Mouse (Mus musculus) heart, postnatal 0 days (tissue): ENCODE measurements around the gene Tespa1. TPM values are rescaled to one million over a fixed set of nuclear protein-coding genes. Genes with fewer than 3 reads are reported as not detected.
"Not testable (repeated sequence)": the region's sequence is repeated elsewhere in the genome, so short reads cannot be mapped to it uniquely, and the experiment has no call there.

Experiments used
- ATAC-seq: fragments of 200-750 bp; cut with Nextera tagmentation; 2 replicates; pipeline ENCODE4 v1.8.0; 2017; ENCODE audit warnings: low read depth, moderate number of reproducible peaks, moderate library complexity; ENCODE audit not compliant: insufficient read depth
- DNase-seq: peaks from one replicate; pipeline ENCODE4 v3.0.0-alpha.2; 2016; ENCODE audit warnings: low spot score
- H3K27ac ChIP-seq: fragments of 300-500 bp; sonication (generic); 2 replicates; pipeline ENCODE4 v1.5.1; 2014; ENCODE audit warnings: low read depth, mild to moderate bottlenecking
- H3K27me3 ChIP-seq: fragments of 300-500 bp; sonication (generic); 2 replicates; pipeline ENCODE4 v1.6.1; 2014; ENCODE audit warnings: low read length, mixed read lengths; ENCODE audit not compliant: control insufficient read depth, insufficient read depth
- H3K36me3 ChIP-seq: fragments of 300-500 bp; sonication (generic); replicated peaks from 2 replicates; pipeline ENCODE4 v1.6.1; 2014; ENCODE audit warnings: low read length, mixed read lengths; ENCODE audit not compliant: control insufficient read depth, insufficient read depth
- H3K4me1 ChIP-seq: fragments of 300-500 bp; sonication (generic); 2 replicates; pipeline ENCODE4 v1.6.1; 2014; ENCODE audit warnings: antibody characterized with exemption; ENCODE audit not compliant: control insufficient read depth, insufficient read depth
- H3K4me2 ChIP-seq: fragments of 300-500 bp; sonication (generic); 2 replicates; pipeline ENCODE4 v1.6.1; 2014; ENCODE audit warnings: low read depth, mild to moderate bottlenecking, low read length, moderate library complexity
- H3K4me3 ChIP-seq: fragments of 300-500 bp; sonication (generic); 2 replicates; pipeline ENCODE4 v1.5.1; 2014; ENCODE audit warnings: low read depth, low read length
- H3K9ac ChIP-seq: fragments of 300-500 bp; sonication (generic); replicated peaks from 2 replicates; pipeline ENCODE4 v1.6.1; 2014; ENCODE audit warnings: low read depth, low read length, mixed read lengths
- H3K9me3 ChIP-seq: fragments of 300-500 bp; sonication (generic); replicated peaks from 2 replicates; pipeline ENCODE4 v1.6.1; 2016; ENCODE audit warnings: low read length; ENCODE audit not compliant: control insufficient read depth
- CTCF ChIP-seq: IDR thresholded peaks from 2 replicates; pipeline ENCODE4 v1.5.1; 2016; ENCODE audit warnings: antibody characterized with exemption, control low read depth, low read depth
- EP300 ChIP-seq: IDR thresholded peaks from 2 replicates; pipeline ENCODE4 v1.6.1; 2016; ENCODE audit warnings: antibody characterized with exemption, low read depth
- WGBS: fragments of 180-500 bp; shearing (Covaris S2); extraction: QIAGEN DNeasy Blood & Tissue Kit; methylation state at CpG from one replicate; pipeline ENCODE4 v1.1.7; 2014; 5-methylcytosine and 5-hydroxymethylcytosine counted together
- polyA plus RNA-seq: library from polyadenylated mRNA; unstranded; fragments of >200 nt; fragmentation: Nextera tagmentation; extraction: Ambion mirVana; gene quantifications from 2 replicates; pipeline ENCODE4 v1.2.1, GENCODE M21; 2015
- total RNA-seq: library from RNA; depleted of rRNA; stranded (reverse); fragments of >200 nt; gene quantifications from 2 replicates; pipeline ENCODE4 v1.2.3, GENCODE M21; 2014; ENCODE audit warnings: low replicate concordance

Tespa1 gene
- total and polyA plus RNA-seq, 2 experiments from 2014 or later: not detected

DNA sequence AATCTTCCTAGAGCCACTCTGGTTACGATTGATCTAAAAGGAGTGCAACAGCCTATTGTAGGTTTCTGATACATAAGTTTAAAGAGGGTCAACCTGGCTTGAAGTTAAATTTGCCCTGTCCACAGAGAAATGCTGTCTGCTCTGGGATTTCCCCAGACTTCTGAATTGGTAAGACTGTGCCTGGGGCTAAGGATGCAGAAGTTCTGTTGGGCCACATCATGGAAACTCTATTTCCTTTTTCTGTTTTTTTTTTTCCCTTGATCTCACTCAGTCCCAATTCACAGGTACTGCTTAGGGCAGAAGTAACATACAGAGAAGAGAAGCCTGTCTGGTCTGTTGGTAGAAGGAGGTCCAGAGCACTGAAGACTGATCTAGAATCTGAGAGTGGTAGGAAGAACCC, 8.0 kb downstream of the Tespa1 start:
- WGBS: 60% methylated on average over 1 of the region's 1 CpGs
- Histone ChIP-seq H3K4me1 (no peaks in the 10 kb centered on the region), H3K9me3 (no peaks in the 10 kb centered on the region), H3K27me3 (no peaks in the 10 kb centered on the region), H3K27ac (no peak overlapping the region), H3K36me3 (no peaks in the 10 kb centered on the region), H3K9ac (no peak overlapping the region), H3K4me2 (no peak overlapping the region), H3K4me3 (no peak overlapping the region)
- no peak for DNase-seq
- TF ChIP-seq EP300 (no peak), CTCF (no peak)
- ATAC-seq: no peak

DNA sequence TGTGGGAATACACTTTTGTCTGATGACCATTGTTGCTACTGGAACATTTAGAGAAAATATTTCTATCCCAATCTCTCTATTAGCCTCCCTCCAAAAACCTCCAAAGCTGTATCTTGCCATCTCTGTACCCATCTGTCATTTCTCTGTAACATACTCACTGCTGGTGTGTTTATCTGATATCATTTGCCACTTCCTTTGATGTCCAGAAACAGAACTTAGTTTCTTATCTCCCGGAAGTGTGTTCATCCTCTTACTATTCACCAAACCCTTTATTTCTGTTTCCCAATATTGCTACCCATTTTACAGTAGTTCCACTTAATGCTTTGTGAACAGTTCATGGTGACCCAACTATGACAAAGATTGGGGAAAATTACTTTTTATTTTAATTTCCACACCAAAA, 13.7 kb downstream of the Tespa1 start:
- no peaks in the 10 kb centered on the region for H3K27me3 ChIP-seq
- H3K9me3 ChIP-seq: no peaks in the 10 kb centered on the region
- H3K27ac ChIP-seq: no peak overlapping the region
- no peaks in the 10 kb centered on the region for H3K4me1 ChIP-seq
- ATAC-seq (no peak), DNase-seq (no peak)
- H3K4me3 ChIP-seq: no peak overlapping the region
- TF ChIP-seq EP300: no peak
- no peak for TF ChIP-seq CTCF
- 50% methylated on average over 1 of the region's 1 CpGs for WGBS
- no peak overlapping the region for H3K9ac ChIP-seq
- no peaks in the 10 kb centered on the region for H3K36me3 ChIP-seq
- no peak overlapping the region for H3K4me2 ChIP-seq

DNA sequence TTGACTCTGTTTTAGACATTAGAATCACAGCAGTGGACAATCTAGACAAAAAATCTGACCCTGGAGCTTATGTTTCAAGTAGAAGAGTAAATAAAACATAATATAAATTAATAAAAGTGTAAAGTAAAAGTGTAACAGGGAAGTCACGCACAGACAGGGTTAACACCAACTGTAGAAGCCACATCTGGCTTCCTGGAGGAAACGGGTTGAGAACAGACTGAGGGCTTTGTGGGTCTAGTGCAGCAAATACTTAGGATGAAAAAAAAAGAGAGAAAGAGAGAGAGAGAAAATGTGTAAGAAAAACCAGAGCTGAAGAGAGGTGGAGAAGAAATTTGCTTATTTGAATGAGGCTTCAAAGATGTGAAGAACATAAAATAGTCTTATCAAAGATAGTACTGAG, 14.9 kb downstream of the Tespa1 start:
- TF ChIP-seq EP300 (no peak), CTCF (no peak)
- Histone ChIP-seq H3K36me3 (no peaks in the 10 kb centered on the region), H3K27ac (no peak overlapping the region), H3K9ac (no peak overlapping the region), H3K4me3 (no peak overlapping the region), H3K4me2 (no peak overlapping the region), H3K4me1 (no peaks in the 10 kb centered on the region), H3K9me3 (no peaks in the 10 kb centered on the region), H3K27me3 (no peaks in the 10 kb centered on the region)
- DNase-seq: no peak
- 52% methylated on average over 2 of the region's 2 CpGs for WGBS
- no peak for ATAC-seq

DNA sequence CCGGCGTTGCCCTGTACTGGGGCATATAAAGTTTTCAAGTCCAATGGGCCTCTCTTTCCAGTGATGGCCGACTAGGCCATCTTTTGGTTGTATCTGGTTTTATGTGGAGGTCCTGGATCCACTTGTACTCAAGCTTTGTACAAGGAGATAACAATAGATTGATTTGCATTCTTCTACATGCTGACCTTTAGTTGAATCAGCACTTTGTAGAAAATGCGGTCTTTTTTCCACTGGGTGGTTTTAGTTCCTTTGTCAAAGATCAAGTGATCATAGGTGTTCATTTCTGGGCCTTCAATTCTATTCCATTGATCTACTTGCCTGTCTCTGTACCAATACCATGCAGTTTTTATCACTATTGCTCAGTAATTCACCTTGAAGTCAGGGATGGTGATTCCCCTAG, 17.4 kb downstream of the Tespa1 start:
- H3K27me3 ChIP-seq, H3K4me3 ChIP-seq, H3K36me3 ChIP-seq, H3K27ac ChIP-seq, H3K4me1 ChIP-seq, H3K9me3 ChIP-seq, H3K9ac ChIP-seq, H3K4me2 ChIP-seq, ATAC-seq, DNase-seq: not testable (repeated sequence)
- 76% methylated on average over 4 of the region's 4 CpGs for WGBS

DNA sequence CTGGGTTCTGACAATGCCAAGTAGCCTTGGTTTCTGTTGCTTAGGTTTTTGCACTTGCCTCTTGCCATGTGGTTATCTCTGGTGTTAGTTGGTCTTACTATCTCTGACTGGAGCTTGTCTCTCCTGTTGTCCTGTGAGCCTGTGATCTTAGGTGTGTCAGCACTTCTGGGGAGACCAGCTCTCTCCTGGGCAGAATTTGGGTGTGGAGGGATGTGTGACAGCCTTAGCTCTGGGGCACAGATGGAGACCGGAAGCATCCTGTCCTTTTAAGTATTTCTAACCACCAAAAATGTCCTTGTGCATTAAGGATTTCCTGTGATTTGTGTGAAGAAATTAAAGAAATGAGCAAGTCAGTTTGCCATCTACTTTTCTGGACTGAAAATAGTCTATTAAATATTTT, 21.4 kb downstream of the Tespa1 start:
- no peaks in the 10 kb centered on the region for H3K4me1 ChIP-seq
- no peak overlapping the region for H3K4me2 ChIP-seq
- no peak overlapping the region for H3K9ac ChIP-seq
- no peaks in the 10 kb centered on the region for H3K27me3 ChIP-seq
- no peaks in the 10 kb centered on the region for H3K36me3 ChIP-seq
- no peak for DNase-seq
- WGBS: 83% methylated on average over 1 of the region's 1 CpGs
- no peak for ATAC-seq
- H3K27ac ChIP-seq: no peak overlapping the region
- H3K4me3 ChIP-seq: no peak overlapping the region
- H3K9me3 ChIP-seq: no peaks in the 10 kb centered on the region
- no peak for TF ChIP-seq EP300
- TF ChIP-seq CTCF: no peak

DNA sequence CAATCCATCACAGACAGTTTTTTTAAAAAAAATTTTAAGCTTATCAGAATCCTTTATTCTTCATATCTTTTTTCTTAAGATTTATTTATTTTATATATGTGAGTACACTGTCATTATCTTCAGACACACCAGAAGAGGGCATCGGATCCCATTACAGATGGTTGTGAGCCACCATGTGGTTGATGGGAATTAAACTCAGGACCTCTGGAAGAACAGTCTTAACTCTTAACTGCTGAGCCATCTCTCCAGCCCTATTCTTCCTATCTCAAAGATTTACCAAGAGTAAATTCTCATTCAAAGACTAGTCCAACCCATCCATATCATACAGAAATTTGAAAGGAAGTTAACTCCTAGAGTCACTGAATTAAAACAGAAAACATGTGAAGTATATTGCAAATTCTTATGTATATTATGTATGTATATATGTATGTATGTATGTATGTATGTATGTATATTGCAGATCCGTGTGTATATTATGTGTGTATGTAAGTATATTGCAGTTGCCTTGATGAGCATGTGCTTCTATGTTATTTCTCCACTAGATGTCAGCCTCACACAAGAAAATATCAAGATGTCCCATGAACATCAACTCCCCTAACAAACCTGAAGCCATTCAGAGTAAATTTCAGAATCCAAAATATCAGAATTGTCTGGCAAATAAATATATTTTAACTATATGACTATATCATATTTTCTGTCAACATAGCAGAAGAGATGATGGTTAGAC, 40.9 kb downstream of the Tespa1 start:
- WGBS: 59% methylated on average over 2 of the region's 2 CpGs
- Histone ChIP-seq H3K27me3 (no peaks in the 10 kb centered on the region), H3K27ac (no peak overlapping the region), H3K4me1 (no peaks in the 10 kb centered on the region), H3K9me3 (no peaks in the 10 kb centered on the region), H3K9ac (no peak overlapping the region), H3K4me2 (no peak overlapping the region), H3K4me3 (no peak overlapping the region), H3K36me3 (no peaks in the 10 kb centered on the region)
- DNase-seq: no peak
- TF ChIP-seq EP300: no peak
- TF ChIP-seq CTCF: peak; percentile 45
- ATAC-seq: no peak
